Mouse (Mus musculus) embryonic facial prominence, embryonic 12.5 days (tissue): ENCODE results near the gene Rhof. TPM values are rescaled to one million over a fixed set of nuclear protein-coding genes. Genes with fewer than 3 reads are reported as not detected.

ENCODE experiments used
- ATAC-seq: fragments of 200-750 bp; cut with Nextera tagmentation; 2 replicates; pipeline ENCODE4 v1.8.0; 2017; ENCODE audit not compliant: insufficient number of reproducible peaks, insufficient read depth, low FRiP score, low TSS enrichment
- H3K27ac ChIP-seq: fragments of 300-500 bp; sonication (generic); 2 replicates; pipeline ENCODE4 v1.5.1; 2016; ENCODE audit warnings: mild to moderate bottlenecking
- H3K27me3 ChIP-seq: fragments of 300-500 bp; sonication (generic); 2 replicates; pipeline ENCODE4 v1.6.1; 2016; ENCODE audit warnings: mild to moderate bottlenecking, moderate library complexity
- H3K36me3 ChIP-seq: fragments of 300-500 bp; sonication (generic); 2 replicates; pipeline ENCODE4 v1.6.1; 2016; ENCODE audit warnings: mild to moderate bottlenecking
- H3K4me1 ChIP-seq: fragments of 300-500 bp; sonication (generic); 2 replicates; pipeline ENCODE4 v1.6.1; 2016
- H3K4me2 ChIP-seq: fragments of 300-500 bp; sonication (generic); replicated peaks from 2 replicates; pipeline ENCODE4 v1.6.1; 2016; ENCODE audit warnings: mild to moderate bottlenecking, moderate library complexity
- H3K4me3 ChIP-seq: fragments of 300-500 bp; sonication (generic); 2 replicates; pipeline ENCODE4 v1.5.1; 2016; ENCODE audit warnings: mild to moderate bottlenecking
- H3K9ac ChIP-seq: fragments of 300-500 bp; sonication (generic); 2 replicates; pipeline ENCODE4 v1.6.1; 2016; ENCODE audit warnings: mild to moderate bottlenecking, moderate library complexity
- H3K9me3 ChIP-seq: fragments of 300-500 bp; sonication (generic); 2 replicates; pipeline ENCODE4 v1.6.1; 2016; ENCODE audit warnings: mild to moderate bottlenecking, moderate library complexity
- WGBS: fragments of 180-500 bp; shearing (Covaris S2); methylation state at CpG from one replicate; pipeline ENCODE4 v1.1.7; 2016; 5-methylcytosine and 5-hydroxymethylcytosine counted together
- polyA plus RNA-seq: library from polyadenylated mRNA; unstranded; fragments of >200 nt; fragmentation: Nextera tagmentation; extraction: Ambion mirVana; gene quantifications from 2 replicates; pipeline ENCODE4 v1.2.1, GENCODE M21; 2016

Gene Rhof
- polyA plus RNA-seq, 1 experiment from 2014 or later: 2.9 TPM

GRCm38 (mm10) chr5:123146357-123146756, 13.9 kb upstream of the Rhof start:
- H3K9me3 ChIP-seq: no peaks in the 10 kb centered on the region
- no peak overlapping the region for H3K4me3 ChIP-seq
- H3K36me3 ChIP-seq: peaks cover 46% of the 10 kb centered on the region
- no peak for ATAC-seq
- H3K4me1 ChIP-seq: peaks cover 62% of the 10 kb centered on the region
- H3K27ac ChIP-seq: no peak overlapping the region
- H3K9ac ChIP-seq: no peak overlapping the region
- H3K4me2 ChIP-seq: no peak overlapping the region
- no peaks in the 10 kb centered on the region for H3K27me3 ChIP-seq
- WGBS: 81% methylated on average over 11 of the region's 11 CpGs

GRCm38 (mm10) chr5:123144746-123145590, 12.5 kb upstream of the Rhof start:
- no peak for ATAC-seq
- 35% methylated on average over 20 of the region's 20 CpGs for WGBS
- Histone ChIP-seq H3K9me3 (no peaks in the 10 kb centered on the region), H3K4me3 (peak overlapping the region; percentile 97), H3K4me1 (peaks cover 49% of the 10 kb centered on the region), H3K27me3 (no peaks in the 10 kb centered on the region), H3K9ac (peak overlapping the region; percentile 100), H3K36me3 (peaks cover 40% of the 10 kb centered on the region), H3K27ac (no peak overlapping the region), H3K4me2 (peak overlapping the region; percentile 99)

GRCm38 (mm10) chr5:123143971-123144745, 11.7 kb upstream of the Rhof start:
- H3K9ac ChIP-seq: peak overlapping the region; percentile 100
- WGBS: 4% methylated on average over 17 of the region's 17 CpGs
- H3K36me3 ChIP-seq: peaks cover 37% of the 10 kb centered on the region
- no peak for ATAC-seq
- H3K4me2 ChIP-seq: peak overlapping the region; percentile 99
- no peaks in the 10 kb centered on the region for H3K9me3 ChIP-seq
- peak overlapping the region; percentile 97 for H3K4me3 ChIP-seq
- peaks cover 42% of the 10 kb centered on the region for H3K4me1 ChIP-seq
- H3K27me3 ChIP-seq: no peaks in the 10 kb centered on the region
- peak overlapping the region; percentile 100 for H3K27ac ChIP-seq

GRCm38 (mm10) chr5:123143251-123143970, 10.9 kb upstream of the Rhof start:
- H3K4me3 ChIP-seq: peak overlapping the region; percentile 97
- no peaks in the 10 kb centered on the region for H3K9me3 ChIP-seq
- under 1% methylated on average over 24 of the region's 24 CpGs for WGBS
- peak overlapping the region; percentile 99 for H3K4me2 ChIP-seq
- H3K4me1 ChIP-seq: peaks cover 35% of the 10 kb centered on the region
- peaks cover 30% of the 10 kb centered on the region for H3K36me3 ChIP-seq
- H3K27ac ChIP-seq: peak overlapping the region; percentile 100
- ATAC-seq: peak; percentile 4; the same call in 1 of the 2 replicates
- H3K9ac ChIP-seq: peak overlapping the region; percentile 100
- H3K27me3 ChIP-seq: no peaks in the 10 kb centered on the region

- WGBS: under 1% methylated on average over 68 of the region's 103 CpGs
Measured at GRCm38 (mm10) chr5:123142161-123143157, 10.0 kb upstream of the Rhof start, which contains the start of gene Setd1b. Setd1b (plus strand) TSS chr5:123142193.

GRCm38 (mm10) chr5:123141555-123142160, 9.2 kb upstream of the Rhof start:
- peak overlapping the region; percentile 100 for H3K9ac ChIP-seq
- H3K4me1 ChIP-seq: peaks cover 47% of the 10 kb centered on the region
- no peak for ATAC-seq
- under 1% methylated on average over 29 of the region's 38 CpGs for whole genome bisulfite sequencing
- H3K9me3 ChIP-seq: no peaks in the 10 kb centered on the region
- H3K4me3 ChIP-seq: peak overlapping the region; percentile 97
- no peaks in the 10 kb centered on the region for H3K27me3 ChIP-seq
- peak overlapping the region; percentile 99 for H3K4me2 ChIP-seq
- H3K27ac ChIP-seq: peak overlapping the region; percentile 100
- H3K36me3 ChIP-seq: peaks cover 12% of the 10 kb centered on the region

More at GRCm38 (mm10) chr5:123142161-123143157, 10.0 kb upstream of the Rhof start, which contains the start of gene Setd1b:
- H3K27ac ChIP-seq: peak within 1 kb of the TSS; percentile 100
- H3K9ac ChIP-seq: peak within 1 kb of the TSS; percentile 100
- H3K9me3 ChIP-seq: no peaks in the 10 kb centered on the region
- H3K27me3 ChIP-seq: no peaks in the 10 kb centered on the region
- H3K4me1 ChIP-seq: peaks cover 39% of the 10 kb centered on the region
- no peak; the same call in 1 of the 2 replicates for ATAC-seq
- peak within 1 kb of the TSS; percentile 99 for H3K4me2 ChIP-seq
- peak within 1 kb of the TSS; percentile 97 for H3K4me3 ChIP-seq
- peaks cover 20% of the 10 kb centered on the region for H3K36me3 ChIP-seq

- peak overlapping the region; percentile 97 for H3K4me3 ChIP-seq
- ATAC-seq: peak; percentile 54
- H3K27ac ChIP-seq: peak overlapping the region; percentile 100
- peaks cover 48% of the 10 kb centered on the region for H3K4me1 ChIP-seq
- no peaks in the 10 kb centered on the region for H3K9me3 ChIP-seq
- WGBS: under 1% methylated on average over 31 of the region's 31 CpGs
- H3K27me3 ChIP-seq: no peaks in the 10 kb centered on the region
- H3K4me2 ChIP-seq: peak overlapping the region; percentile 99
- H3K36me3 ChIP-seq: 0 out of 2 replicates have a peak, but pooled peaks cover 7% of the 10 kb centered on the region
- H3K9ac ChIP-seq: peak overlapping the region; percentile 100
Measured at GRCm38 (mm10) chr5:123140694-123141554, 8.4 kb upstream of the Rhof start.

GRCm38 (mm10) chr5:123139722-123140627, 7.5 kb upstream of the Rhof start:
- Histone ChIP-seq H3K27me3 (no peaks in the 10 kb centered on the region), H3K4me2 (peak overlapping the region; percentile 99), H3K4me1 (peaks cover 48% of the 10 kb centered on the region), H3K27ac (peak overlapping the region; percentile 100), H3K9me3 (no peaks in the 10 kb centered on the region), H3K4me3 (peak overlapping the region; percentile 71), H3K9ac (peak overlapping the region; percentile 100), H3K36me3 (peaks cover 10% of the 10 kb centered on the region; the same call in 1 of the 2 replicates)
- no peak for ATAC-seq
- under 1% methylated on average over 28 of the region's 28 CpGs for WGBS
